Mouse (Mus musculus) cerebellum, adult 2 months (tissue): ENCODE results near the gene Eif4ebp2. TPM values are rescaled to one million over a fixed set of nuclear protein-coding genes. Genes with fewer than 3 reads are reported as not detected.

Experiments
- DNase-seq, 2 experiments: peaks; one replicate each; pipeline ENCODE4 v3.0.0; 2021
- H3K27ac ChIP-seq: fragments of 200-500 bp; 2 replicates; pipeline ENCODE4 v1.5.1; 2012; ENCODE audit warnings: low read length, control low read depth, inconsistent platforms; ENCODE audit not compliant: insufficient read depth
- H3K27me3 ChIP-seq: fragments of 200-500 bp; 2 replicates; pipeline ENCODE4 v1.6.1; 2012; ENCODE audit warnings: inconsistent platforms, mild to moderate bottlenecking, low read length, moderate library complexity; ENCODE audit not compliant: control insufficient read depth, insufficient read depth
- H3K4me1 ChIP-seq: fragments of 200-500 bp; 2 replicates; pipeline ENCODE4 v1.6.1; 2011; ENCODE audit warnings: low read length; ENCODE audit not compliant: control insufficient read depth, insufficient read depth
- H3K4me3 ChIP-seq: fragments of 200-500 bp; replicated peaks from 2 replicates; pipeline ENCODE3; 2011; ENCODE audit warnings: mild to moderate bottlenecking, low read depth, low read length, control low read depth; ENCODE audit not compliant: insufficient read depth
- CTCF ChIP-seq: fragments of 200-500 bp; IDR thresholded peaks from 2 replicates; pipeline ENCODE4 v1.5.1; 2011; ENCODE audit warnings: low read depth, mild to moderate bottlenecking, control low read depth, low read length, moderate library complexity, borderline replicate concordance; ENCODE audit not compliant: insufficient read depth
- POLR2A ChIP-seq: fragments of 200-500 bp; IDR thresholded peaks from 2 replicates; pipeline ENCODE4 v1.6.1; 2011; ENCODE audit warnings: low read length, control low read depth, borderline replicate concordance; ENCODE audit not compliant: insufficient read depth
- WGBS: fragments of 180-500 bp; shearing (Covaris S2); methylation state at CpG from one replicate; pipeline ENCODE4 v1.1.7; 2018; 5-methylcytosine and 5-hydroxymethylcytosine counted together
- polyA plus RNA-seq: library from polyadenylated mRNA; depleted of rRNA; stranded (reverse); fragments of >200 nt; gene quantifications from 2 replicates; pipeline ENCODE4 v1.2.3, GENCODE M21; 2012

The Eif4ebp2 gene
- polyA plus RNA-seq, 1 experiment, result 30.4 TPM

DNA sequence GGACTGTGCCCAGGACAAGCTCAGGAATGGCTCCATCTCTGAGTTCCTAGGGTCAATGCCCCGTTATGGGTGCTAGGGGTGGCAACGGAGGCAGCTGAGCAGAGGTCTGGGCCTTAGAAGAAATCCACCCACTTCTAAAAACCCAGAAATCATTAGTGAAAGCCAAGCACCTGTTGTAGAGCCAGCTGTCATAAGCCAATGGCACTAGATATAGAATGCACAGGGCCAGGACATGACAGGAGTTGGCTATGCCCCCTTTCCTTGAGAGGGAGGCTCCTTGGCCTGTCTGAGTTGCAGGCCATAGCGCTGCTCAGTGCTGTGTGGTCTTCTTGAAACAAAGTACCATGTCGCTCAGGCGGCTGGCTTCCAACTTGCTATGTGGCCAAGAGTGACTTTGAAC, 52.1 kb downstream of the Eif4ebp2 start:
- Histone ChIP-seq H3K4me3 (no peak overlapping the region), H3K4me1 (no peaks in the 10 kb centered on the region), H3K27ac (no peak overlapping the region), H3K27me3 (no peaks in the 10 kb centered on the region)
- DNase-seq, result no peak
- 87% methylated on average over 5 of the region's 5 CpGs for WGBS
- TF ChIP-seq POLR2A, result no peak
- TF ChIP-seq CTCF, result no peak

DNA sequence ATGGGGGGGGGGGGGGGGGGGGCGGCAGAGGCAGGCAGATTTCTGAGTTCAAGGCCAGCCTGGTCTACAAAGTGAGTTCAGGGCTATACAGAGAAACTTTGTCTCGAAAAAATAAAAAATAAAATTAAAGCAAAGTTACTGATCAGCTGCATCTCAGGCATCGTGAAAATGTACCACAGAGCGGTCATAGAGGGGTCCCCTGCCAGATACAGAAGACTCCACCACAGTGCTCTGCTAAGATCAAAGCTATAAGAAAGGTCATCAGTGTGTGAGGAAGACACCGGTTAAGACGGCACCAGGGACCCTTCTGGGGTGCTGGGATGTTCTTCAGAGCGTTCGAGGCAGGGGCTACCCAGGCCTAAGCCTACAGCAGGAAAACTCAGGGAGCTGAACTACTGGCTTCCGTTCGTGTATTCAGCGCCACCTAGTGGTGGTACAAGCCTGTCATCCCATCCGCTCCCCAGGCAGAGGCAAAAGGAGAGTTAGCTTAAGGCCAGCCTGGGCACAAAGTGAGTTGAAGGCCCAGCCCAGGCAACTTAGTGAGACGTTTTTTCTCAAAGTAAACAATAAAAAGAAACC, 53.2 kb downstream of the Eif4ebp2 start:
- Histone ChIP-seq H3K27ac (no peak overlapping the region), H3K4me3 (no peak overlapping the region), H3K27me3 (no peaks in the 10 kb centered on the region; the same call in 1 of the 2 replicates), H3K4me1 (no peaks in the 10 kb centered on the region)
- TF ChIP-seq POLR2A (no peak), CTCF (peak; percentile 92)
- peak; percentile 56 to 63 for DNase-seq
- WGBS, result 23% methylated on average over 13 of the region's 13 CpGs

DNA sequence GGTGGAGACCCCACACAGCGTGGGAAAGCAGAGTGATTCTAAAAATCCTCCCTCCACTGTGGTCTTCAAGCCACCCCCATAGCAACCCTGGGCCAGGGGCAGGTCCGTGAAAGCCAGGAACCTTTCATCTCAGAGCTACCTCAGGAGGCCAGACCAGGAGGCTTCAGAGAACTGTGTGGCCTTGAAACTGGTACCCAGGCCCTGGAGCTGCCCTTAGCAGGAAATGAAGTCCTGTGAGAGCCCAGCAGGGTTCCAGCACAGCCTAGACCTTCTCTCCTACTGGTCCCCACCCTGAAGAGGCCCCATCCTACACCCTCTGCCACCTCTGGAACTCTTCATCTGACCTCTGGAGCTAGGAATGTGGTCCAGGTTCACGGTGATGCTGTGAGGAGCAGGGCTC, 54.3 kb downstream of the Eif4ebp2 start:
- Histone ChIP-seq H3K27ac (no peak overlapping the region), H3K4me1 (no peaks in the 10 kb centered on the region), H3K27me3 (no peaks in the 10 kb centered on the region; the same call in 1 of the 2 replicates), H3K4me3 (no peak overlapping the region)
- TF ChIP-seq POLR2A (no peak), CTCF (no peak)
- WGBS, result 55% methylated on average over 3 of the region's 3 CpGs
- no peak for DNase-seq

DNA sequence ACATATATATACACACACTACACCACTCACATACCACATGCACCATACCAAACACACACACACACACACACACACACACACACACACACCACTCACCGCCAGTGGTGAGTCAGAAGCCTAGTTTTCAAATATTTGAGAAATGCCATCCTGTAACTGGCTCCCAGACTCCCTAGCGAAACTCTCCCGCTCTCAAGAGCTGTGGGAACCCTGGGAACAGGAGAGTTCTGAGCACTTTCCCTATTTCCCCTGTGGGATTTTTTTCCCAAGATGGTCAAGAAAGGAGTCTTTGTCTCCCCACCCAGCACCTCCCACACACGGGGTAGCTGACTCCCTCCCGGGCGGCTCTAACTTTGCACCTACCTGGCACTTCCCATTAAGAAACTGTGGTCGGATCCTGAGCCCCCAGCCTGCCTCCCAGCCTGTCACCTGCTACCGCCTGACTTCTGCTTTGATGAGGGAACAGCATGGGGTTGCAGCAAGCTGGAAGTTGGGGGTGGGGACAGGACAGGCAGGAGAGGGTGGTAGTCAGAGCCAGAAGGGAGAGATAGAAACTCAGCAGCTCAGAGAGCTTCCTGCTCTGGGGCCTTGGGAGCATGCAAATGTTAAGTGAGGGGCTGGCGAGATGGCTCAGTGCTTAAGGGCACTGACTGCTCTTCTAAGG, 57.9 kb downstream of the Eif4ebp2 start:
- Histone ChIP-seq H3K27ac (no peak overlapping the region), H3K27me3 (no peaks in the 10 kb centered on the region; the same call in 1 of the 2 replicates), H3K4me1 (no peaks in the 10 kb centered on the region), H3K4me3 (no peak overlapping the region)
- no peak for DNase-seq
- WGBS, result 34% methylated on average over 9 of the region's 9 CpGs
- TF ChIP-seq POLR2A (no peak), CTCF (no peak)

DNA sequence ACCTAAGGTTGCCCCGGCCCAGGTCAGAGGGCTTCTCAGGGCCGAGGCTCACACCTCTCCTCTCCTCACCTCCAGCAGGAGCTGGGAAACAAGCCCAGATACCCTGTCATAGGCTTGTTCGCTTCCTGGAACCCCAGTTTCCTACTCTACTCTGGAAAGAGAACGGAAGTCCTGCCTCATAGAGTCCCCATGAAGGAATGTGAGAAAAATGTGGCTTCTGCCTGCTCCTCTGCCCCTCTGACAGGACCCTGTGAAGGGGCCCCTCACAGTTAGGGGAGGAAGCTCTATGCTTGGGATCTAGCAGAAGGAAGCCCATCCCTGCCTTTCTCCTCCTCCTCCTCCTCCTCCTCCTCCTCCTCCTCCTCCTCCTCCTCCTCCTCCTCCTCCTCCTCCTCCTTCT, 59.9 kb downstream of the Eif4ebp2 start:
- TF ChIP-seq POLR2A, result no peak
- TF ChIP-seq CTCF, result no peak

DNA sequence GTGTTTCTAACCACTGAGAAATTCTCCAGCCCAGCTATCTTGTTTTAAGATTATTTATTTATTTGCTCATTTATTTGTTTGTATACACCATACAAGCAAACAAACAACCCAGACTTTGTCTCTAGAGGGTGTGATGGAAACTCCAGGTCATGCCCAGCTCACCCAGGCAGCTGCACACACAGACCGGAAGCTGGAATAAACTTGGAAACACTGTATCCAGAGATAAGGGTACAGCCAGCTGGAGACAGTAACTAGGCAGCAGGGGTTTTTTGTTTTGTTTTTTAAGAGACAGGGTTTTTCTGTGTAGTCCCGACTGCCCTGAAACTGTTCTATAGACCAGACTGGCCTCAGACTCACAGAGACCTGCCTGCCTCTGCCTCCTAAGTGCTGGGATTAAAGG, 62.3 kb downstream of the Eif4ebp2 start:
- no peak for TF ChIP-seq CTCF
- no peak for TF ChIP-seq POLR2A
- Histone ChIP-seq H3K27ac (no peak overlapping the region), H3K4me1 (no peaks in the 10 kb centered on the region), H3K4me3 (no peak overlapping the region), H3K27me3 (no peaks in the 10 kb centered on the region; the same call in 1 of the 2 replicates)
- no peak for DNase-seq
- WGBS, result 88% methylated on average over 2 of the region's 2 CpGs

More for the DNA sequence above, 59.9 kb downstream of the Eif4ebp2 start:
- Histone ChIP-seq H3K27me3 (no peaks in the 10 kb centered on the region; the same call in 1 of the 2 replicates), H3K27ac (no peak overlapping the region), H3K4me1 (no peaks in the 10 kb centered on the region), H3K4me3 (no peak overlapping the region)
- no peak for DNase-seq
- WGBS, result 49% methylated on average over 4 of the region's 4 CpGs

DNA sequence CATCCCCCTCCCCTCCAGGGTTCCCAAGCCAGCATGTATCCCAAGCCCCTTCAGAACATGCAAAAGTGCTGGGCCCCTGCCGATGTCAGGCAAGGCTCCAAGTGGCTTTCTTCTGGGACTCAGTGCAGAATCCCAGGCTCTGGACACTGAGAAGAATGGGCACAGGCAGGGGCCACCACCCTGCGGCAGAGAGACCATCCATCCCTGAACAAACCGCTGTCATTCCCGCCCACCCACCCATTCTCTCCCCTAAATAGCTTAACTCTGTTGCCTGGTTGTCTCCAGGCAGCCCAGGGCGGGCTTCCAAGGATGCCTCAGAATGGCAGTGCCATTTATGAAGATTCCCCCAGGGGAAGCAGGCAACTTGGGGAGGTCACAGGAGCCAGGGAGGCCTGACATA, 63.4 kb downstream of the Eif4ebp2 start:
- Histone ChIP-seq H3K27me3 (no peaks in the 10 kb centered on the region), H3K27ac (no peak overlapping the region), H3K4me3 (no peak overlapping the region), H3K4me1 (peaks cover 3% of the 10 kb centered on the region)
- DNase-seq, result no peak
- TF ChIP-seq CTCF (no peak), POLR2A (no peak)
- 24% methylated on average over 5 of the region's 5 CpGs for WGBS

DNA sequence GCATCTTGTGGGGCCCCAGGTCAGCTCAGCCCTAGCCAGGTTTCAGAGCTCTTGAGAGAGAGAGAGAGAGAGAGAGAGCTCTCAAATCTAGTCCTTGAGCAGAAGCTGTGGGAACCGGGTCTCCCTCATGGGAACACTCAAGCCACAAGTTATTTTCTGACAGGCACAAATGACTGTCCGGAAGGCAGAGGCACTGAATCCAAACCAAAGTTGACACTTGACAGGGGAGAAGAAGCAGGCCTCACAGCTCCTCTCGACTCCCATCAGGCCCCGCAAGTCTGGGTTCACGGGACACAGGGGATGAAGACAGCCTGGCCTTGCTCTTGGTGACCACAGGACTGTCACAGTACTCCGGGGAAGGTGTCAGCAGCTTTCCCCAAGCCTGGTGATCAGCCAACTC, 66.2 kb downstream of the Eif4ebp2 start:
- 66% methylated on average over 6 of the region's 6 CpGs for WGBS
- TF ChIP-seq POLR2A (no peak), CTCF (no peak)
- DNase-seq, result no peak

More for the DNA sequence above, 66.2 kb downstream of the Eif4ebp2 start:
- Histone ChIP-seq H3K27ac (no peak overlapping the region), H3K27me3 (no peaks in the 10 kb centered on the region), H3K4me3 (no peak overlapping the region), H3K4me1 (peaks cover 7% of the 10 kb centered on the region)
